Comparison of ENCODE assay signal across 19 mouse cellular contexts in the genomic region with DNA sequence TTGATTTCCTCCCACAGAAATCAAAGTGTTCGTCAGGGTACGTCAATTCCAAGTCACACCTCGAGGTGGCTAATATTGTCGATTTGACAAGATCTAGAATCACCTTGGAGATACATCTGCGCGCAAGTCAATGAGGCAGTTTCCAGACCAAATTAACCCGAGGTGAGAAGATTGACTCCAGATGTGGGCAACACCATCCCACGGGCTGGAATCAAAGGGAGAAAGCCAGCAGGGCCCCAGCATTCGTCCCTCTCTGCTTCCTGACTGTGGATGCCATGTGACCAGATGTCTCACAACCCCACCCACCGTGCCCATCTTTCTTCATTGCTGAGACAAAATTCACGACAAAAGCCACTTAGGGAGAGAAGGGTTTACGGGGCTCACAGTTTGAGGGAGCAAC.
"Had no signal": no experiment of that assay in that cellular context is flagged by ENCODE, and none has a peak within 500 bp of the region (broad histone marks: within the 10 kb centered on the region; RNA-seq: fewer than 3 reads in every experiment).

No protein-coding gene starts in this region.

- H3K4me2 ChIP-seq: lung, embryonic 15.5 days; midbrain, embryonic 12.5 days; neural tube, embryonic 13.5 days; neural tube, embryonic 15.5 days; stomach, embryonic 15.5 days had no signal

- H3K4me1 ChIP-seq: lung, embryonic 15.5 days; stomach, embryonic 15.5 days had no signal

- H3K27ac ChIP-seq: lung, embryonic 15.5 days; macrophage; midbrain, embryonic 10.5 days; midbrain, embryonic 12.5 days; neural tube, embryonic 13.5 days; neural tube, embryonic 15.5 days; stomach, embryonic 15.5 days; stomach, postnatal 0 days had no signal

- H3K9ac ChIP-seq: lung, embryonic 15.5 days; midbrain, embryonic 12.5 days; neural tube, embryonic 13.5 days; neural tube, embryonic 15.5 days; stomach, embryonic 15.5 days had no signal

- H3K27me3 ChIP-seq: lung, embryonic 15.5 days; neural tube, embryonic 13.5 days; neural tube, embryonic 15.5 days; stomach, embryonic 15.5 days had no signal

- H3K9me3 ChIP-seq: lung, embryonic 15.5 days; midbrain, embryonic 10.5 days; midbrain, embryonic 12.5 days; neural tube, embryonic 13.5 days; neural tube, embryonic 15.5 days; stomach, embryonic 15.5 days had no signal

- ATAC-seq: lung, postnatal 0 days; midbrain, embryonic 16.5 days had no signal

- DNase-seq: lung, adult 2 months; lung, postnatal 14 days; lung, postnatal 36 days; midbrain, embryonic 14.5 days; right cerebral cortex, postnatal 14 days; thymus, adult 2 months; thymus, postnatal 25 days; thymus, postnatal 4 days had no signal

- H3K4me3 ChIP-seq: lung, embryonic 15.5 days; midbrain, embryonic 10.5 days; midbrain, embryonic 12.5 days; myocyte; neural tube, embryonic 13.5 days; neural tube, embryonic 15.5 days; stomach, embryonic 15.5 days had no signal

- H3K36me3 ChIP-seq: lung, embryonic 15.5 days; midbrain, embryonic 10.5 days; midbrain, embryonic 12.5 days; neural tube, embryonic 13.5 days; neural tube, embryonic 15.5 days; stomach, embryonic 15.5 days had no signal
